Mouse (Mus musculus) erythroblast, embryonic 14.5 days (primary cell): ENCODE data around the gene Gfra1.

Experiments
- GATA1 ChIP-seq: IDR thresholded peaks from 2 replicates; pipeline ENCODE4 v1.6.1; 2012; ENCODE audit warnings: low read length, inconsistent platforms, mixed read lengths
- TAL1 ChIP-seq: IDR thresholded peaks from 3 replicates; pipeline ENCODE4 v1.6.1; 2012; ENCODE audit warnings: low read length, inconsistent platforms, mixed read lengths

GRCm38 (mm10) chr19:58460361-58461022 lies 4.8 kb upstream of the Gfra1 start:
- no peak for TF ChIP-seq GATA1
- TF ChIP-seq TAL1: no peak
